Mouse (Mus musculus) megakaryocyte, embryonic 14.5 days (primary cell): ENCODE results near the gene Ssna1. TPM values are rescaled to one million over a fixed set of nuclear protein-coding genes. Genes with fewer than 3 reads are reported as not detected.

Experiments
- H3K27me3 ChIP-seq: replicated peaks from 2 replicates; pipeline ENCODE3; 2012; ENCODE audit warnings: inconsistent platforms
- H3K36me3 ChIP-seq: replicated peaks from 2 replicates; pipeline ENCODE3; 2012; ENCODE audit warnings: low read length, inconsistent platforms, mixed read lengths
- H3K4me1 ChIP-seq: 2 replicates; pipeline ENCODE4 v1.6.1; 2012; ENCODE audit warnings: inconsistent platforms
- H3K4me3 ChIP-seq: replicated peaks from 2 replicates; pipeline ENCODE3; 2012; ENCODE audit warnings: moderate library complexity, mild to moderate bottlenecking, inconsistent platforms
- H3K9me3 ChIP-seq: 2 replicates; pipeline ENCODE4 v1.6.1; 2012; ENCODE audit warnings: inconsistent platforms
- FLI1 ChIP-seq: IDR thresholded peaks from 2 replicates; pipeline ENCODE4 v1.6.1; 2012; ENCODE audit warnings: low read length, inconsistent platforms, mixed read lengths
- GATA1 ChIP-seq: IDR thresholded peaks from 3 replicates; pipeline ENCODE4 v1.6.1; 2012; ENCODE audit warnings: mixed read lengths, low read length, inconsistent platforms, borderline replicate concordance
- polyA plus RNA-seq: library from polyadenylated mRNA; stranded (reverse); fragments of >175 nt; gene quantifications from 2 replicates; pipeline ENCODE4 v1.2.3, GENCODE M21; 2012; ENCODE audit warnings: low replicate concordance; ENCODE audit not compliant: insufficient read depth

The Ssna1 gene
- polyA plus RNA-seq, 1 experiment, result 160 TPM

GRCm38 (mm10) chr2:25237522-25237921 lies 34.7 kb downstream of the Ssna1 start:
- H3K36me3 ChIP-seq, result no peaks in the 10 kb centered on the region
- H3K4me3 ChIP-seq, result no peak overlapping the region
- peaks cover 54% of the 10 kb centered on the region for H3K4me1 ChIP-seq
- no peaks in the 10 kb centered on the region for H3K9me3 ChIP-seq
- peaks cover 93% of the 10 kb centered on the region for H3K27me3 ChIP-seq
- TF ChIP-seq GATA1, result no peak
- no peak for TF ChIP-seq FLI1

- H3K4me3 ChIP-seq, result no peak within 1 kb of the TSS
- no peak for TF ChIP-seq GATA1
- no peak for TF ChIP-seq FLI1
- peaks cover 49% of the 10 kb centered on the region for H3K4me1 ChIP-seq
- peaks cover 92% of the 10 kb centered on the region for H3K27me3 ChIP-seq
- no peaks in the 10 kb centered on the region for H3K36me3 ChIP-seq
- H3K9me3 ChIP-seq, result no peaks in the 10 kb centered on the region
Measured at GRCm38 (mm10) chr2:25236614-25237013, 35.6 kb downstream of the Ssna1 start, which contains the start of gene Rnf224. Rnf224 (minus strand) TSS chr2:25236787.

GRCm38 (mm10) chr2:25234551-25235220 lies 37.6 kb downstream of the Ssna1 start:
- H3K27me3 ChIP-seq, result peaks cover 86% of the 10 kb centered on the region

DNA sequence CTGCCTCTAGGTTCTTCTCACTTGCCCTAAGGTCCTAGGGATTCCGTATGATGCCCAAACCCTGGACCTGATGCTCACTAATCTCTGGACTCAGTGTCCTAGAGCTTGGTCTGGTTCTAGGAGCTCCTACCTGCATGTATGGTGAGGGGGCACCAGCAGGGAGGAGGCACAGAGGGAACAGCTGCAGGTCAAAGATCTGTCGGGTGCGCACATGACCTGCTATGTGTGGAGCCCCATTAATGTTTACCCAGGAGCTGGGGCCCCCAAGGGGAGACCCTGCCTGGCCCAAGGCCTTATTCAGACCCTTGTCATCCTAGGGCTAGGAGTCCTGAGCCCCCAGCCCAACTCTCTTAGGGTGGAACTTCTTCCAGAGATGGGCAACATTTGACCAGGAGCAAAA lies 38.2 kb downstream of the Ssna1 start, which contains the start of gene Slc34a3:
Slc34a3 (minus strand) TSS at position 315 of the 400 bp plus-strand sequence.
- no peaks in the 10 kb centered on the region for H3K9me3 ChIP-seq
- H3K4me3 ChIP-seq, result no peak within 1 kb of the TSS

More at GRCm38 (mm10) chr2:25234551-25235220, 37.6 kb downstream of the Ssna1 start:
- no peaks in the 10 kb centered on the region for H3K9me3 ChIP-seq
- H3K4me1 ChIP-seq, result peaks cover 46% of the 10 kb centered on the region
- H3K4me3 ChIP-seq, result no peak overlapping the region
- no peak for TF ChIP-seq GATA1
- no peak for TF ChIP-seq FLI1
- H3K36me3 ChIP-seq, result no peaks in the 10 kb centered on the region

GRCm38 (mm10) chr2:25233421-25233820 lies 38.8 kb downstream of the Ssna1 start:
- H3K9me3 ChIP-seq, result no peaks in the 10 kb centered on the region
- peaks cover 75% of the 10 kb centered on the region for H3K27me3 ChIP-seq
- peaks cover 53% of the 10 kb centered on the region for H3K4me1 ChIP-seq
- H3K36me3 ChIP-seq, result no peaks in the 10 kb centered on the region
- TF ChIP-seq GATA1 (no peak), FLI1 (no peak)
- no peak overlapping the region for H3K4me3 ChIP-seq

More for the DNA sequence above, 38.2 kb downstream of the Ssna1 start, which contains the start of gene Slc34a3:
- peaks cover 80% of the 10 kb centered on the region for H3K27me3 ChIP-seq
- TF ChIP-seq GATA1 (no peak), FLI1 (no peak)
- no peaks in the 10 kb centered on the region for H3K36me3 ChIP-seq
- H3K4me1 ChIP-seq, result peaks cover 50% of the 10 kb centered on the region

DNA sequence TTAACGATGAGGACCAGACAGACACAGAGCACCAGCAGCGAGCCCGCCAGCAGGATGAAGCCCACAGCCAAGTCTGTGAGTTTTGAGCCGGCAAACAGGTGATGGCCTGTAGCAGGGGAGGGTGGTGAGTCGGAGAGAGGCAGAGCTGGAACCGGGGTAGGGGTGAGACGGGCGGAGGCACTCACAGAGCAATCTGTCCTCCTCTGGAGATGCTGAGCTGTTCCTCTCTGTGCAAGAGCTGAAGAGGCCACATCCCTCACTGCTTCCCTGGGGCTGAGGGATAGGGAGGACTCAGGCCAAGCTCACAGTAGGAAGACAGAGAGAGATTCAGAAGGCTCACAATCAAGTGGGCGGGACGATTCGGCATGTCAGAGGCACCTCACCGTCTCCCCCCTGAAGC lies 41.2 kb downstream of the Ssna1 start:
- peaks cover 54% of the 10 kb centered on the region for H3K27me3 ChIP-seq
- H3K36me3 ChIP-seq, result no peaks in the 10 kb centered on the region
- TF ChIP-seq FLI1 (no peak), GATA1 (no peak)
- no peaks in the 10 kb centered on the region for H3K9me3 ChIP-seq
- H3K4me1 ChIP-seq, result peaks cover 64% of the 10 kb centered on the region
- no peak overlapping the region for H3K4me3 ChIP-seq

GRCm38 (mm10) chr2:25230581-25230980 lies 41.7 kb downstream of the Ssna1 start:
- H3K36me3 ChIP-seq, result no peaks in the 10 kb centered on the region
- no peaks in the 10 kb centered on the region for H3K9me3 ChIP-seq
- peaks cover 66% of the 10 kb centered on the region for H3K4me1 ChIP-seq
- H3K4me3 ChIP-seq, result no peak overlapping the region
- peaks cover 50% of the 10 kb centered on the region for H3K27me3 ChIP-seq
- TF ChIP-seq FLI1, result no peak

DNA sequence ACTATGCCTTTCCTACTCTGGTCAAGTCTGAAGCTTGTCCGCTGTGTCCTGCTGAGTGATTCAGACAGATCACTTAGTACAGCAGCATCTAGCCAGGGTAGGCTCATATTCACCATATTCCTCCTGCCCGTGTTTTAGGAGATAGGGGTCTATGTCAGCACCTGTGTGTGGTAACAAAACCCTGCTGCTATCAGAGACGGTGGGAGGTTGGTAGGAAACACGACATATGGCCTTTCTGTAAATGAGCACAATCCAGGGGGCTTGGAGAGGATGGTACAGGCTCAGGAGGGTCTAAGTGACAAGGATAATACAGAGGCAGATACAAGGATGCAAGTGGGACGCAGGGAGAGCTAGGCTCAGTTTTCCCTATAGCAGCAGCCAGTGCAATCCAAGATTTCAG lies 42.7 kb downstream of the Ssna1 start:
- Histone ChIP-seq H3K27me3 (peaks cover 40% of the 10 kb centered on the region), H3K36me3 (no peaks in the 10 kb centered on the region), H3K9me3 (no peaks in the 10 kb centered on the region), H3K4me3 (no peak overlapping the region), H3K4me1 (peaks cover 70% of the 10 kb centered on the region)
- TF ChIP-seq FLI1 (no peak), GATA1 (no peak)

DNA sequence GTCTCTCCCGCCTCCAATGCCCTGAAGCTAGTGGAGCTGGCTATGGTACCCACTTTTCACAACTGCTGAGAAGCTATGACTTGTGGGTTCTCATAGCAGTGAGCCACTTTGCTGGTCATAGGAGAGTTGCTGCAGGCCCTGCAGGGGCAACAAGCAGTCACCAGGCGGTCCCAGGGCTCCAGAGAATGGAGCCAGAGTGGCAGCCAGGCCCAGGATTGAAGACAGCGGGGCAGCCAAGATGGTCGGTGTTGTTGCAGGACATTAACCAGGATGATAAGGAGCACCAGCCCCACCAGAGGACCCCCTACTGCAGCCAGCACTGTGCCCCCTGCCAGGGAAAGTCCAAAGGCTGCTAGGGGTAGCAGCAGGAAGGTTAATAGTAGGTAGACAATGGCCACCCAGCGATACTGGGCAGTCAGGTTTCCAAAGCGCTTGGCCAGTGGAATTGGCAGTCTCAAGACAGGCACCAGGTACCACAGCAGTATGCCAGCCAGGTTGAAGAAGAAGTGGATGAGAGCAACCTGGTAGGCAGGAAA lies 43.2 kb downstream of the Ssna1 start:
- H3K4me3 ChIP-seq, result peak overlapping the region; percentile 90

DNA sequence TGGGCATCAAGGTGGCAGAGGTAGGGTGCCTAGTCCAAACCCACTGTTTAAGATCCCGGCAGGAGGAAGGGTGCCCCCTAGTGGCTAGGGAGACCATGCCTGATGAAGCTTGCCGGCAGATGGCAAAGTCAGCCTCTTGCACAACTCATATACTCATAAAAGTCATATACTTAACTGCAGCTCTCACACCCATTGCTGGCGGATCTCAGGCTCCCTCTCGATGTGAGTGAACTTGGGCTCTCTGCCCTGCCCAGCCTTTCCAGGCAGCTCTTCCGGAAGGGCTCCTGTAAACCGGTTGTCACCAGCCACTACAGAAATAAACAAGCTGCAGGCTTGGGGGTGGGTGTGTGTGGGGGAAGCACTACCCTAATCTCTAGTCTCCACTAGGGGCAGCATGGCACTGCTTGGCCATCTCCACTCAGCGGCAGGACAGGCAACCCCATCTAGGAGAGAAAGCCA lies 43.8 kb downstream of the Ssna1 start:
- peaks cover 66% of the 10 kb centered on the region for H3K4me1 ChIP-seq
- no peak for TF ChIP-seq FLI1
- no peak for TF ChIP-seq GATA1
- H3K9me3 ChIP-seq, result no peaks in the 10 kb centered on the region
- peaks cover 30% of the 10 kb centered on the region for H3K27me3 ChIP-seq
- peaks cover 6% of the 10 kb centered on the region for H3K36me3 ChIP-seq
- peak overlapping the region; percentile 90 for H3K4me3 ChIP-seq

More for the DNA sequence above, 43.2 kb downstream of the Ssna1 start:
- peaks cover 67% of the 10 kb centered on the region for H3K4me1 ChIP-seq
- TF ChIP-seq GATA1 (no peak), FLI1 (no peak)
- H3K27me3 ChIP-seq, result peaks cover 34% of the 10 kb centered on the region
- H3K9me3 ChIP-seq, result no peaks in the 10 kb centered on the region
- no peaks in the 10 kb centered on the region for H3K36me3 ChIP-seq
